In genomic region chr9:86388538-86388937, GRCm38 (mm10) we compare ENCODE assay signal across 23 mouse cellular contexts.
A peak's percentile ranks its signal among the peaks of the same experiment; 100 is the strongest.
DNase-seq lines count a peak whose midpoint lies in the region; ATAC-seq lines count a peak whose summit lies in the region.
"Had no signal": no experiment of that assay in that cellular context is flagged by ENCODE, and none has a peak within 500 bp of the region (broad histone marks: within the 10 kb centered on the region; RNA-seq: fewer than 3 reads in every experiment).

No protein-coding gene starts in this region.

- no peak overlapping the region for H3K4me3 ChIP-seq in forebrain, embryonic 11.5 days (ENCODE audit: low read depth, low read length)
- no peak overlapping the region for H3K4me3 ChIP-seq in forebrain, embryonic 16.5 days (replicated peaks; ENCODE audit: low read length)
- H3K4me3 ChIP-seq in midbrain, embryonic 10.5 days, result no peak overlapping the region
- H3K4me3 ChIP-seq in midbrain, embryonic 16.5 days (ENCODE audit: low read depth, low read length), result no peak overlapping the region
- H3K4me3 ChIP-seq in midbrain, embryonic 12.5 days, result no peak overlapping the region
- no peak overlapping the region for H3K4me3 ChIP-seq in midbrain, embryonic 15.5 days
- H3K4me3 ChIP-seq: forebrain, embryonic 12.5 days; forebrain, embryonic 15.5 days; gastrocnemius, adult 2 months; hindbrain, embryonic 12.5 days; hindbrain, embryonic 15.5 days had no signal

- ATAC-seq in forebrain, embryonic 11.5 days (replicated peaks; ENCODE audit: low FRiP score), result peak; percentile 63
- no peak for ATAC-seq in forebrain, embryonic 16.5 days
- ATAC-seq in midbrain, embryonic 16.5 days, result no peak
- ATAC-seq in midbrain, embryonic 12.5 days (ENCODE audit: low FRiP score, low read depth), result 0 out of 2 replicates have a peak, but pooled peaks have one; percentile 30
- peak; percentile 62; the same call in 1 of the 2 replicates for ATAC-seq in midbrain, embryonic 15.5 days (replicated peaks)
- ATAC-seq: forebrain, embryonic 15.5 days; Patski had no signal

- 49% methylated on average over 4 of the region's 4 CpGs for WGBS in forebrain, embryonic 11.5 days
- 27% methylated on average over 4 of the region's 4 CpGs for WGBS in forebrain, embryonic 16.5 days
- WGBS in midbrain, embryonic 10.5 days, result 50% methylated on average over 4 of the region's 4 CpGs
- 30% methylated on average over 4 of the region's 4 CpGs for WGBS in midbrain, embryonic 16.5 days
- WGBS in midbrain, embryonic 12.5 days, result 38% methylated on average over 4 of the region's 4 CpGs
- WGBS in midbrain, embryonic 15.5 days, result 36% methylated on average over 4 of the region's 4 CpGs

- H3K27me3 ChIP-seq in forebrain, embryonic 11.5 days (ENCODE audit: control insufficient read depth, insufficient read depth, low read length), result no peaks in the 10 kb centered on the region
- H3K27me3 ChIP-seq in forebrain, embryonic 16.5 days (replicated peaks; ENCODE audit: control insufficient read depth, insufficient read depth, low read length), result no peaks in the 10 kb centered on the region
- H3K27me3 ChIP-seq in midbrain, embryonic 10.5 days (ENCODE audit: low read depth, poor library complexity, severe bottlenecking), result no peaks in the 10 kb centered on the region
- H3K27me3 ChIP-seq in midbrain, embryonic 16.5 days (ENCODE audit: control insufficient read depth, insufficient read depth, low read depth, low read length), result no peaks in the 10 kb centered on the region
- no peaks in the 10 kb centered on the region for H3K27me3 ChIP-seq in midbrain, embryonic 12.5 days
- H3K27me3 ChIP-seq in midbrain, embryonic 15.5 days (replicated peaks), result no peaks in the 10 kb centered on the region
- H3K27me3 ChIP-seq: CH12.LX; forebrain, embryonic 12.5 days; forebrain, embryonic 15.5 days; hindbrain, embryonic 12.5 days; hindbrain, embryonic 15.5 days; Patski had no signal

- no peaks in the 10 kb centered on the region for H3K4me1 ChIP-seq in forebrain, embryonic 11.5 days (replicated peaks; ENCODE audit: control insufficient read depth, insufficient read depth, low read length)
- H3K4me1 ChIP-seq in forebrain, embryonic 16.5 days (replicated peaks; ENCODE audit: control insufficient read depth, insufficient read depth, low read length), result no peaks in the 10 kb centered on the region
- peaks cover 14% of the 10 kb centered on the region for H3K4me1 ChIP-seq in midbrain, embryonic 10.5 days
- peaks cover 4% of the 10 kb centered on the region for H3K4me1 ChIP-seq in midbrain, embryonic 16.5 days (ENCODE audit: control insufficient read depth, insufficient read depth, low read length)
- H3K4me1 ChIP-seq in midbrain, embryonic 12.5 days, result no peaks in the 10 kb centered on the region; the same call in 1 of the 2 replicates
- H3K4me1 ChIP-seq in midbrain, embryonic 15.5 days, result no peaks in the 10 kb centered on the region
- H3K4me1 ChIP-seq: forebrain, embryonic 15.5 days; hindbrain, embryonic 12.5 days; hindbrain, embryonic 15.5 days had no signal

- no peak overlapping the region for H3K27ac ChIP-seq in forebrain, embryonic 11.5 days (ENCODE audit: low read depth, low read length)
- H3K27ac ChIP-seq in forebrain, embryonic 16.5 days (ENCODE audit: low read length), result no peak overlapping the region
- peak overlapping the region; percentile 33; the same call in 1 of the 2 replicates for H3K27ac ChIP-seq in midbrain, embryonic 10.5 days (replicated peaks)
- no peak overlapping the region for H3K27ac ChIP-seq in midbrain, embryonic 16.5 days (ENCODE audit: low read length)
- H3K27ac ChIP-seq in midbrain, embryonic 12.5 days (replicated peaks), result no peak overlapping the region
- H3K27ac ChIP-seq in midbrain, embryonic 15.5 days, result no peak overlapping the region
- H3K27ac ChIP-seq: forebrain, embryonic 12.5 days; forebrain, embryonic 15.5 days; gastrocnemius, adult 2 months; hindbrain, embryonic 12.5 days; hindbrain, embryonic 15.5 days had no signal

- no peaks in the 10 kb centered on the region for H3K36me3 ChIP-seq in forebrain, embryonic 11.5 days (ENCODE audit: control insufficient read depth, insufficient read depth, low read length)
- no peaks in the 10 kb centered on the region for H3K36me3 ChIP-seq in forebrain, embryonic 16.5 days (ENCODE audit: control insufficient read depth, insufficient read depth)
- H3K36me3 ChIP-seq in midbrain, embryonic 10.5 days, result no peaks in the 10 kb centered on the region; the same call in 1 of the 2 replicates
- H3K36me3 ChIP-seq in midbrain, embryonic 16.5 days (ENCODE audit: control insufficient read depth, insufficient read depth, low read length), result no peaks in the 10 kb centered on the region
- H3K36me3 ChIP-seq in midbrain, embryonic 12.5 days, result no peaks in the 10 kb centered on the region
- H3K36me3 ChIP-seq in midbrain, embryonic 15.5 days (replicated peaks), result no peaks in the 10 kb centered on the region
- H3K36me3 ChIP-seq: forebrain, embryonic 12.5 days; forebrain, embryonic 15.5 days; G1E; hindbrain, embryonic 12.5 days; hindbrain, embryonic 15.5 days had no signal

- no peak for DNase-seq in forebrain, embryonic 11.5 days (ENCODE audit: low spot score)
- DNase-seq in midbrain, embryonic 10.5 days (ENCODE audit: low spot score), result no peak
- DNase-seq in spleen, postnatal 10 days (ENCODE audit: low spot score in 2 of 2), result no peak
- DNase-seq: adrenal gland, postnatal 10 days; B cell, adult 2 months; cerebellum, adult 11 months; cerebellum, adult 2 months; cerebellum, adult 9-11 months; cerebellum, postnatal 25 days; gastrocnemius, adult 2 months; gastrocnemius, postnatal 14 days had no signal

- H3K4me2 ChIP-seq in forebrain, embryonic 11.5 days (ENCODE audit: low read depth, low read length, severe bottlenecking), result no peak overlapping the region
- no peak overlapping the region for H3K4me2 ChIP-seq in forebrain, embryonic 16.5 days (ENCODE audit: low read length)
- H3K4me2 ChIP-seq in midbrain, embryonic 16.5 days (ENCODE audit: low read length), result no peak overlapping the region
- H3K4me2 ChIP-seq in midbrain, embryonic 12.5 days (replicated peaks), result no peak overlapping the region
- no peak overlapping the region for H3K4me2 ChIP-seq in midbrain, embryonic 15.5 days
- H3K4me2 ChIP-seq: forebrain, embryonic 12.5 days; forebrain, embryonic 15.5 days; heart, embryonic 11.5 days; hindbrain, embryonic 12.5 days; hindbrain, embryonic 15.5 days had no signal

- H3K9me3 ChIP-seq in forebrain, embryonic 11.5 days (ENCODE audit: control insufficient read depth, low read length), result no peaks in the 10 kb centered on the region; the same call in 1 of the 2 replicates
- no peaks in the 10 kb centered on the region for H3K9me3 ChIP-seq in forebrain, embryonic 16.5 days (ENCODE audit: control insufficient read depth, low read length)
- H3K9me3 ChIP-seq in midbrain, embryonic 10.5 days (replicated peaks), result peaks cover 7% of the 10 kb centered on the region; the same call in 1 of the 2 replicates
- peaks cover 3% of the 10 kb centered on the region; the same call in 1 of the 2 replicates for H3K9me3 ChIP-seq in midbrain, embryonic 16.5 days (replicated peaks; ENCODE audit: control insufficient read depth, low read length, poor library complexity, severe bottlenecking)
- no peaks in the 10 kb centered on the region for H3K9me3 ChIP-seq in midbrain, embryonic 12.5 days
- H3K9me3 ChIP-seq in midbrain, embryonic 15.5 days, result no peaks in the 10 kb centered on the region
- H3K9me3 ChIP-seq: forebrain, embryonic 12.5 days; forebrain, embryonic 15.5 days; G1E; hindbrain, embryonic 12.5 days; hindbrain, embryonic 15.5 days had no signal

- H3K9ac ChIP-seq in forebrain, embryonic 11.5 days (ENCODE audit: low read length), result no peak overlapping the region
- no peak overlapping the region for H3K9ac ChIP-seq in forebrain, embryonic 16.5 days (replicated peaks; ENCODE audit: low read depth, low read length)
- no peak overlapping the region for H3K9ac ChIP-seq in midbrain, embryonic 16.5 days (ENCODE audit: low read depth, low read length)
- no peak overlapping the region for H3K9ac ChIP-seq in midbrain, embryonic 12.5 days (replicated peaks)
- no peak overlapping the region for H3K9ac ChIP-seq in midbrain, embryonic 15.5 days
- H3K9ac ChIP-seq: forebrain, embryonic 12.5 days; forebrain, embryonic 15.5 days; hindbrain, embryonic 12.5 days; hindbrain, embryonic 15.5 days had no signal

Comparison
In these comparisons a context has a peak if more than half of its experiments do, and no peak if none do; other contexts are left out.
1. ATAC-seq: peak in forebrain, embryonic 11.5 days (single experiment), midbrain, embryonic 12.5 days (single experiment) and midbrain, embryonic 15.5 days (single experiment); none in forebrain, embryonic 16.5 days (single experiment) and midbrain, embryonic 16.5 days (single experiment).